Mouse (Mus musculus) left cerebral cortex, adult 2 months (tissue): ENCODE results near the gene Bhlhe23. TPM values are rescaled to one million over a fixed set of nuclear protein-coding genes. Genes with fewer than 3 reads are reported as not detected.

Source experiments
- DNase-seq, 2 experiments: peaks; one replicate each; pipeline ENCODE4 v3.0.0; 2021 to 2022; ENCODE audit warnings: low spot score in 2 of 2, mixed read lengths in 1 of 2; ENCODE audit errors: extremely low spot score in 1 of 2
- H3K27ac ChIP-seq: fragments of 200-600 bp; 2 replicates; pipeline ENCODE4 v1.8.1; 2022
- H3K4me3 ChIP-seq: fragments of 200-600 bp; 2 replicates; pipeline ENCODE4 v1.8.1; 2022
- CTCF ChIP-seq: fragments of 200-600 bp; IDR thresholded peaks from 2 replicates; pipeline ENCODE4 v1.8.1; 2022; ENCODE audit warnings: antibody characterized with exemption, mild to moderate bottlenecking, moderate library complexity
- intact Hi-C: fragments of 180-260 bp; cut with DNase I; formaldehyde crosslinking; loops from one replicate; pipeline ENCODE4 v1.15.1; 2025
- long read RNA-seq, 2 experiments: library from polyadenylated mRNA; stranded (forward); transcript quantifications; one replicate each; pipeline ENCODE4 v2.0.0; 2021; ENCODE audit warnings: borderline mapping rate in 2 of 2
- total RNA-seq, 2 experiments: library from RNA; stranded (reverse); gene quantifications; 2 replicates each; pipeline ENCODE4 v1.2.3; 2021

The Bhlhe23 gene
- total RNA-seq = not detected
- long read RNA-seq, experiment 1 = 0 reads
- long read RNA-seq, experiment 2 = 0 reads

- TF ChIP-seq CTCF = no peak
- H3K27ac ChIP-seq = no peak within 1 kb of the TSS
- intact Hi-C loops = loop anchor here (5.0 kb wide), 2 partner anchors 304 to 429 kb away; no protein-coding TSS in a partner anchor
- H3K4me3 ChIP-seq = no peak within 1 kb of the TSS
- DNase-seq = no peak
These were observed at the start of gene Bhlhe23 for GRCm38 (mm10) chr2:180776793-180777192. Bhlhe23 (minus strand) TSS chr2:180776900.

- intact Hi-C loops = loop anchor here (1.0 to 10.0 kb wide), 2 partner anchors 69 to 239 kb away; no protein-coding TSS in a partner anchor
- no peak for TF ChIP-seq CTCF
These were observed 48.6 kb upstream of the Bhlhe23 start for GRCm38 (mm10) chr2:180825147-180825941.

GRCm38 (mm10) chr2:180824724-180825123 lies 48.0 kb upstream of the Bhlhe23 start:
- Histone ChIP-seq H3K27ac (peak overlapping the region; percentile 96), H3K4me3 (no peak overlapping the region)
- DNase-seq = no peak
- intact Hi-C loops = loop anchor here (1.0 to 10.0 kb wide), 2 partner anchors 70 to 240 kb away; no protein-coding TSS in a partner anchor
- TF ChIP-seq CTCF = no peak

More at GRCm38 (mm10) chr2:180825147-180825941, 48.6 kb upstream of the Bhlhe23 start:
- Histone ChIP-seq H3K27ac (peak overlapping the region; percentile 96), H3K4me3 (no peak overlapping the region)
- DNase-seq = peak; percentile 57 to 70

DNA sequence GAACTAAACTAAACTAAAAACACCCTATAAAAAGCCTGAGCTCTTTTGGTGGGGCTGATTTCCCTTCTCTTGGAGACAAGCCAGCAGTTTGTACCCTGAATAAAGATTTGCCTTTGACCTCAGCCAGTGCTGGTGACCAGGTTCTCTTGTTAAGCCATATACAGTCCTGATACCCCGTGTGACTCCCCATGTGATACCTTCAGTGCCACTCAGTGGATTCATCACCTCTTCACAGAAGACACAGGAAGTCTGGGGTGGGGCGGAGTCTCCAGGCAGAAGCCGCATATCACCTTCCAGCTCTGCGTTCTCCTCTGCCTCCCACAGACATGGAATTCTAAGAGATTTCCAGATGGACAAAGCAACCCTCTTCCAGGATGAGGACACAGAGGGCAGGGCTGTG lies 47.4 kb upstream of the Bhlhe23 start:
- peak in 1 of 2 experiments; percentile 36 for DNase-seq
- Histone ChIP-seq H3K4me3 (no peak overlapping the region), H3K27ac (peak overlapping the region; percentile 96)
- intact Hi-C loops = loop anchor here (10.0 kb wide), 1 partner anchor 241 kb away; no protein-coding TSS in a partner anchor
- TF ChIP-seq CTCF = no peak

GRCm38 (mm10) chr2:180822476-180822875 lies 45.8 kb upstream of the Bhlhe23 start:
- H3K27ac ChIP-seq = peak overlapping the region; percentile 96
- no peak overlapping the region for H3K4me3 ChIP-seq
- DNase-seq = peak; percentile 66 to 75
- peak; percentile 80 for TF ChIP-seq CTCF
- intact Hi-C loops = loop anchor here (10.0 kb wide), 1 partner anchor 242 kb away; no protein-coding TSS in a partner anchor

GRCm38 (mm10) chr2:180819504-180819903 lies 42.8 kb upstream of the Bhlhe23 start:
- DNase-seq = no peak
- Histone ChIP-seq H3K4me3 (no peak overlapping the region), H3K27ac (no peak overlapping the region)
- intact Hi-C loops = no loop called here
- no peak for TF ChIP-seq CTCF

GRCm38 (mm10) chr2:180816440-180817065 lies 39.9 kb upstream of the Bhlhe23 start:
- H3K27ac ChIP-seq = no peak overlapping the region
- no peak for TF ChIP-seq CTCF

GRCm38 (mm10) chr2:180813982-180814568 lies 37.4 kb upstream of the Bhlhe23 start:
- DNase-seq = no peak

More at GRCm38 (mm10) chr2:180816440-180817065, 39.9 kb upstream of the Bhlhe23 start:
- intact Hi-C loops = no loop called here
- no peak overlapping the region for H3K4me3 ChIP-seq
- DNase-seq = no peak

DNA sequence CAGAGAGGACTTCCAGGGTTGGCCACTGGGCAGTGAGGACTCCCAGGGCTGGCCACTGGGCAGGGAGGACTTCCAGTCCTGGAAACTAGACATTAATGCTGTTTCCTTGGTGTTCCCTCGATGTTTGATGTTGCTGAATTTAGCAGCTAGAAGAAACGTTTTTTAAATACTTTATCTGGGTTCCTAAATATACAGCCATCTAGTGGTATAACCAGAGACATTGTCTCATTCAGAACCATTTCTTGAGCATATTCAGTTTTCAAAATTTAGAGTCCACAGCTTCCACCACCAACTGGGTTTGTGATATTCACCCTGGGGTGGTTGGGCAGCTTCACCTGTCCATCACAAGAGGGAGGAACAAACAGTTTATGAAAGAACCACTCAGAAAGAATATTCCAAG lies 34.3 kb upstream of the Bhlhe23 start:
- intact Hi-C loops = no loop called here
- no peak overlapping the region for H3K27ac ChIP-seq
- peak; percentile 44 for TF ChIP-seq CTCF
- no peak for DNase-seq
- H3K4me3 ChIP-seq = no peak overlapping the region

More at GRCm38 (mm10) chr2:180813982-180814568, 37.4 kb upstream of the Bhlhe23 start:
- Histone ChIP-seq H3K27ac (no peak overlapping the region), H3K4me3 (no peak overlapping the region)
- intact Hi-C loops = no loop called here
- TF ChIP-seq CTCF = peak; percentile 36

- no peak for DNase-seq
- intact Hi-C loops = loop anchor here (5.0 kb wide), 1 partner anchor 88 kb away; no protein-coding TSS in a partner anchor
- Histone ChIP-seq H3K27ac (peak overlapping the region; percentile 57; the same call in 1 of the 2 replicates), H3K4me3 (no peak overlapping the region)
- TF ChIP-seq CTCF = no peak
These were observed 32.8 kb upstream of the Bhlhe23 start for GRCm38 (mm10) chr2:180809510-180809909.

GRCm38 (mm10) chr2:180805966-180806365 lies 29.3 kb upstream of the Bhlhe23 start:
- peak; percentile 75 for TF ChIP-seq CTCF
- intact Hi-C loops = loop anchor here (2.0 to 5.0 kb wide), 3 partner anchors 15 to 91 kb away; no protein-coding TSS in a partner anchor
- no peak overlapping the region for H3K27ac ChIP-seq
- peak; percentile 68 to 75 for DNase-seq
- no peak overlapping the region for H3K4me3 ChIP-seq
